Mouse (Mus musculus) MEL (cell line): ENCODE measurements around the gene Arnt2.

Source experiments
- CTCF ChIP-seq, 3 experiments: IDR thresholded peaks in 2 of 3; conservative IDR thresholded peaks in 1 of 3; 2 replicates each; pipeline ENCODE4 v1.5.1; 2011 to 2012; ENCODE audit warnings: low read length in 3 of 3, low read depth in 2 of 3, mild to moderate bottlenecking in 2 of 3, improper control_type of control experiment in 1 of 3, inconsistent platforms in 1 of 3, mixed read lengths in 1 of 3, moderate library complexity in 1 of 3; ENCODE audit not compliant: control insufficient read depth in 1 of 3, insufficient read depth in 1 of 3, poor library complexity in 1 of 3, severe bottlenecking in 1 of 3
- JUND ChIP-seq: IDR thresholded peaks from 2 replicates; pipeline ENCODE4 v1.6.1; 2011; ENCODE audit warnings: low read depth, mild to moderate bottlenecking, improper control_type of control experiment, low read length
- POLR2A ChIP-seq, 2 experiments: IDR thresholded peaks; 2 replicates each; pipeline ENCODE4 v1.6.1; 2011 to 2012; ENCODE audit warnings: low read length in 2 of 2, mild to moderate bottlenecking in 2 of 2, control low read depth in 1 of 2, improper control_type of control experiment in 1 of 2, low read depth in 1 of 2, moderate library complexity in 1 of 2; ENCODE audit not compliant: control insufficient read depth in 1 of 2, insufficient read depth in 1 of 2, poor library complexity in 1 of 2
- POLR2AphosphoS5 ChIP-seq: IDR thresholded peaks from 2 replicates; pipeline ENCODE4 v1.6.1; 2012; ENCODE audit warnings: low read depth, borderline replicate concordance, mild to moderate bottlenecking, inconsistent platforms, low read length, moderate library complexity, mixed read lengths

DNA sequence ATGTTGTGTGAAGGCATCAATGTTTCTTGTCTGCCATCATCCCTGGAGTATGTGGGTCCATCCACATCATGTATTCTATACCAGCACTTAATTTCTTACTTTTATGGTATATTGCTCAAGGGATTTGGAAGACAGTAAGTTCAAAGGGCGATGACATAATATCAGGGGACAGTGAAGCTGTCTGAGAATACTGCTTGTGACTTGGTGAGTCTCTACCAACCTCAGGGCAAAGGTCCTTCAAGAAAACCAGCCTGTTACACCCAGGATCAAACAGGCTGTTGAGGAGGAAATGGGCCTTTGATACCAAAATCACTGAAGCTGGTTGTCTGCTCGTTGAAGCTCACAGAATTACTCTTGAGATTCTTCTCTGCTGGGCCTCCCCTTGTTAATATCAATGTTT lies 55.1 kb downstream of the Arnt2 start:
- TF ChIP-seq POLR2A (IDR thresholded peaks at IDR 0.05; ENCODE audit: control insufficient read depth in 1 of 2, insufficient read depth in 1 of 2, low read depth in 1 of 2, low read length in 2 of 2, poor library complexity in 1 of 2) (no peak), CTCF (IDR thresholded peaks at IDR 0.05 in 2 of 3, conservative IDR thresholded peaks at IDR 0.05 in 1 of 3; ENCODE audit: control insufficient read depth in 1 of 3, insufficient read depth in 1 of 3, low read depth in 2 of 3, low read length in 3 of 3, poor library complexity in 1 of 3, severe bottlenecking in 1 of 3) (no peak), POLR2AphosphoS5 (no peak), JUND (no peak)
